Mouse (Mus musculus) ES-Bruce4 (cell line): Measurements from ENCODE around the gene Aph1c. TPM values are rescaled to one million over a fixed set of nuclear protein-coding genes. Genes with fewer than 3 reads are reported as not detected.
"Not testable (repeated sequence)": the region's sequence is repeated elsewhere in the genome, so short reads cannot be mapped to it uniquely, and the experiment has no call there.

Experiments used
- H3K27ac ChIP-seq: 2 replicates; pipeline ENCODE4 v1.5.1; 2012; ENCODE audit warnings: low read length, inconsistent platforms; ENCODE audit not compliant: insufficient read depth
- H3K27me3 ChIP-seq: 2 replicates; pipeline ENCODE4 v1.6.1; 2012; ENCODE audit warnings: mild to moderate bottlenecking, low read length, inconsistent platforms; ENCODE audit not compliant: control insufficient read depth, poor library complexity, insufficient read depth, severe bottlenecking
- H3K36me3 ChIP-seq: 2 replicates; pipeline ENCODE4 v1.6.1; 2012; ENCODE audit warnings: inconsistent platforms, mild to moderate bottlenecking, low read length, moderate library complexity; ENCODE audit not compliant: control insufficient read depth, poor library complexity, insufficient read depth, severe bottlenecking
- H3K4me1 ChIP-seq: one replicate; pipeline ENCODE4 v1.8.1; 2011; ENCODE audit warnings: low read length; ENCODE audit not compliant: control insufficient read depth, insufficient read depth
- H3K4me3 ChIP-seq: 2 replicates; pipeline ENCODE4 v1.5.1; 2011; ENCODE audit warnings: low read depth, mild to moderate bottlenecking, low read length
- H3K9ac ChIP-seq: 2 replicates; pipeline ENCODE4 v1.6.1; 2012; ENCODE audit warnings: low read depth, mild to moderate bottlenecking, inconsistent platforms; ENCODE audit not compliant: poor library complexity, severe bottlenecking
- H3K9me3 ChIP-seq: replicated peaks from 2 replicates; pipeline ENCODE4 v1.6.1; 2012; ENCODE audit warnings: mild to moderate bottlenecking, low read length, inconsistent platforms; ENCODE audit not compliant: control insufficient read depth, poor library complexity, insufficient read depth, severe bottlenecking
- CTCF ChIP-seq: IDR thresholded peaks from one replicate; pipeline ENCODE4 v1.8.1; 2011; ENCODE audit warnings: low read depth, low read length
- EP300 ChIP-seq: IDR thresholded peaks from 2 replicates; pipeline ENCODE4 v1.6.1; 2011; ENCODE audit warnings: low read depth, low read length; ENCODE audit not compliant: insufficient read depth
- POLR2A ChIP-seq: IDR thresholded peaks from one replicate; pipeline ENCODE4 v1.8.1; 2011; ENCODE audit warnings: low read length; ENCODE audit not compliant: insufficient read depth
- polyA plus RNA-seq: library from polyadenylated mRNA; stranded (reverse); fragments of >200 nt; gene quantifications from 2 replicates; pipeline ENCODE4 v1.2.4, GENCODE M21; 2011; ENCODE audit warnings: low read depth; ENCODE audit not compliant: missing spikeins, insufficient read depth, insufficient read length

The Aph1c gene
- polyA plus RNA-seq, 1 experiment = 2.1 TPM

- Histone ChIP-seq H3K36me3 (no peaks in the 10 kb centered on the region), H3K9me3 (no peaks in the 10 kb centered on the region), H3K27ac (no peak within 1 kb of the TSS), H3K4me3 (peak within 1 kb of the TSS; percentile 93), H3K4me1 (no peaks in the 10 kb centered on the region), H3K9ac (peak within 1 kb of the TSS; percentile 8; the same call in 1 of the 2 replicates), H3K27me3 (peaks cover 2% of the 10 kb centered on the region)
- TF ChIP-seq CTCF (no peak), EP300 (0 out of 2 replicates have a peak, but pooled peaks have one; percentile 4)
Observed at GRCm38 (mm10) chr9:66795464-66796324, 38.8 kb downstream of the Aph1c start, which contains the start of gene Aph1b. Gene Aph1b (minus strand): TSS chr9:66795490.

- no peaks in the 10 kb centered on the region for H3K9me3 ChIP-seq
- H3K36me3 ChIP-seq = no peaks in the 10 kb centered on the region
- peak overlapping the region; percentile 93 for H3K4me3 ChIP-seq
- peaks cover 2% of the 10 kb centered on the region for H3K27me3 ChIP-seq
- peak overlapping the region; percentile 8; the same call in 1 of the 2 replicates for H3K9ac ChIP-seq
- no peaks in the 10 kb centered on the region for H3K4me1 ChIP-seq
- no peak for TF ChIP-seq CTCF
- no peak for TF ChIP-seq EP300
- TF ChIP-seq POLR2A = no peak
- H3K27ac ChIP-seq = no peak overlapping the region
Observed at GRCm38 (mm10) chr9:66794629-66795463, 39.7 kb downstream of the Aph1c start.

- Histone ChIP-seq H3K4me3 (no peak overlapping the region), H3K4me1 (no peaks in the 10 kb centered on the region), H3K9me3 (no peaks in the 10 kb centered on the region), H3K9ac (no peak overlapping the region), H3K27me3 (no peaks in the 10 kb centered on the region), H3K36me3 (no peaks in the 10 kb centered on the region), H3K27ac (no peak overlapping the region)
- TF ChIP-seq POLR2A = no peak
- no peak for TF ChIP-seq CTCF
Observed at GRCm38 (mm10) chr9:66787821-66788220, 46.7 kb downstream of the Aph1c start.

- not testable (repeated sequence) for H3K27me3 ChIP-seq, H3K4me3 ChIP-seq, H3K27ac ChIP-seq, H3K9ac ChIP-seq, H3K9me3 ChIP-seq, H3K36me3 ChIP-seq, H3K4me1 ChIP-seq
Observed at GRCm38 (mm10) chr9:66784552-66784951, 50.0 kb downstream of the Aph1c start.

- H3K9me3 ChIP-seq = no peaks in the 10 kb centered on the region
- no peak overlapping the region for H3K27ac ChIP-seq
- no peak overlapping the region for H3K9ac ChIP-seq
- no peaks in the 10 kb centered on the region for H3K4me1 ChIP-seq
- no peaks in the 10 kb centered on the region for H3K36me3 ChIP-seq
- no peaks in the 10 kb centered on the region for H3K27me3 ChIP-seq
- TF ChIP-seq CTCF (no peak), POLR2A (no peak), EP300 (no peak)
- H3K4me3 ChIP-seq = no peak overlapping the region
Observed at GRCm38 (mm10) chr9:66770701-66771100, 63.8 kb downstream of the Aph1c start.

- H3K27ac ChIP-seq = no peak overlapping the region
- no peak overlapping the region for H3K9ac ChIP-seq
- H3K4me3 ChIP-seq = no peak overlapping the region
- no peaks in the 10 kb centered on the region for H3K4me1 ChIP-seq
- TF ChIP-seq CTCF = no peak
- no peak for TF ChIP-seq EP300
- TF ChIP-seq POLR2A = no peak
- H3K27me3 ChIP-seq = no peaks in the 10 kb centered on the region
- no peaks in the 10 kb centered on the region for H3K9me3 ChIP-seq
- no peaks in the 10 kb centered on the region for H3K36me3 ChIP-seq
Observed at GRCm38 (mm10) chr9:66769275-66769674, 65.3 kb downstream of the Aph1c start.
